Mouse (Mus musculus) embryo, embryonic 10 days (tissue): Measurements from ENCODE around the gene Dennd5a.

ENCODE experiments used
- DNase-seq: peaks from one replicate; pipeline ENCODE4 v3.0.0-alpha.2; 2015; ENCODE audit warnings: low spot score

Gene Dennd5a

GRCm38 (mm10) chr7:109881561-109882099, 78.6 kb downstream of the Dennd5a start:
- no peak for DNase-seq

- no peak for DNase-seq
Measured at GRCm38 (mm10) chr7:109879158-109879557, 81.1 kb downstream of the Dennd5a start.

GRCm38 (mm10) chr7:109876085-109876484, 84.2 kb downstream of the Dennd5a start:
- DNase-seq, result peak; percentile 4

- peak; percentile 3 for DNase-seq
Measured at GRCm38 (mm10) chr7:109875598-109875997, 84.7 kb downstream of the Dennd5a start.

GRCm38 (mm10) chr7:109875033-109875432, 85.2 kb downstream of the Dennd5a start:
- DNase-seq, result no peak

GRCm38 (mm10) chr7:109873170-109873569, 87.1 kb downstream of the Dennd5a start:
- no peak for DNase-seq

GRCm38 (mm10) chr7:109871232-109871631, 89.0 kb downstream of the Dennd5a start:
- no peak for DNase-seq

GRCm38 (mm10) chr7:109868498-109868897, 91.8 kb downstream of the Dennd5a start:
- DNase-seq, result peak; percentile 39

GRCm38 (mm10) chr7:109866643-109867042, 93.6 kb downstream of the Dennd5a start:
- peak; percentile 42 for DNase-seq

GRCm38 (mm10) chr7:109865370-109866229, 94.7 kb downstream of the Dennd5a start, which contains the start of gene Scube2:
Scube2 (minus strand) TSS chr7:109865679.
- peak; percentile 60 for DNase-seq

- DNase-seq, result no peak
Measured at GRCm38 (mm10) chr7:109863561-109863960, 96.7 kb downstream of the Dennd5a start.

- DNase-seq, result no peak
Measured at GRCm38 (mm10) chr7:109860162-109860561, 100.1 kb downstream of the Dennd5a start.

GRCm38 (mm10) chr7:109859354-109859753, 100.9 kb downstream of the Dennd5a start:
- no peak for DNase-seq

- no peak for DNase-seq
Measured at GRCm38 (mm10) chr7:109852752-109853212, 107.5 kb downstream of the Dennd5a start.

- no peak for DNase-seq
Measured at GRCm38 (mm10) chr7:109852017-109852416, 108.3 kb downstream of the Dennd5a start.

- no peak for DNase-seq
Measured at GRCm38 (mm10) chr7:109850531-109850930, 109.7 kb downstream of the Dennd5a start.

GRCm38 (mm10) chr7:109849750-109850434, 110.4 kb downstream of the Dennd5a start:
- peak; percentile 62 for DNase-seq

- DNase-seq, result peak; percentile 41
Measured at GRCm38 (mm10) chr7:109848867-109849733, 111.2 kb downstream of the Dennd5a start.

GRCm38 (mm10) chr7:109844100-109844499, 116.2 kb downstream of the Dennd5a start:
- DNase-seq, result no peak
